Mouse (Mus musculus): ENCODE data around the gene Acot6. TPM values are rescaled to one million over a fixed set of nuclear protein-coding genes. Genes with fewer than 3 reads are reported as not detected.
"Not testable (repeated sequence)": the region's sequence is repeated elsewhere in the genome, so short reads cannot be mapped to it uniquely, and the experiment has no call there.

Gene Acot6
- total RNA-seq, 2 experiments from 2014 or later = 2.4 to 2.6 TPM

GRCm38 (mm10) chr12:84094666-84095065, 5.8 kb upstream of the Acot6 start:
- DNase-seq; intact Hi-C loops (cut with DNase I; ENCODE audit: low total_unique reads): not testable (repeated sequence)

- DNase-seq = no peak
- intact Hi-C loops (cut with DNase I; ENCODE audit: low total_unique reads) = no loop called here
Measured at GRCm38 (mm10) chr12:84099605-84100004, 849 bp upstream of the Acot6 start.

- intact Hi-C loops (cut with DNase I; ENCODE audit: low total_unique reads) = no loop called here
- no peak for DNase-seq
Measured at GRCm38 (mm10) chr12:84100071-84100470, 383 bp upstream of the Acot6 start.

- no peak for DNase-seq
- intact Hi-C loops (cut with DNase I; ENCODE audit: low total_unique reads) = no loop called here
Measured at GRCm38 (mm10) chr12:84101493-84101845, 1.0 kb downstream of the Acot6 start.

GRCm38 (mm10) chr12:84107012-84107411, 6.6 kb downstream of the Acot6 start:
- no peak for DNase-seq
- intact Hi-C loops (cut with DNase I; ENCODE audit: low total_unique reads) = no loop called here

DNA sequence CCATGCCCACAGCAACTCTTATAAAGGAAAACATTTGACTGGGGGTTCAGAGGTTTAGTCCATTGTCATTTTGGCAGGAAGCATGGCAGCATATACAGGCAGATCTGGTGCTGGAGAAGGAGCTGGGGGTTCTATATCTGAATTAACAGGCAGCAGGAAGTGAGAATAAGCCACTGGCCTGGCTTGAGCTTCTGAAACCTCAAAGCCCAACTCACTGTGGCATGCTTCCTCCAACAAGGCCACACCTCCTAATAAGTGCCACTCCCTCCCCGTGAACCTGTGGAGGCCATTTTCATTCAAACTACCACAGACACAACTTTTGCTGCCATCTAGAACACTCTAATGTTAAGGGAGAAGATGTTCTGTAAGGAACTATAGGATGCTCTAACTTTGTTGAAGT, 7.2 kb downstream of the Acot6 start:
- DNase-seq = no peak
- intact Hi-C loops (cut with DNase I; ENCODE audit: low total_unique reads) = no loop called here

GRCm38 (mm10) chr12:84109924-84110323, 9.5 kb downstream of the Acot6 start:
- DNase-seq = no peak
- intact Hi-C loops (cut with DNase I; ENCODE audit: low total_unique reads) = no loop called here

DNA sequence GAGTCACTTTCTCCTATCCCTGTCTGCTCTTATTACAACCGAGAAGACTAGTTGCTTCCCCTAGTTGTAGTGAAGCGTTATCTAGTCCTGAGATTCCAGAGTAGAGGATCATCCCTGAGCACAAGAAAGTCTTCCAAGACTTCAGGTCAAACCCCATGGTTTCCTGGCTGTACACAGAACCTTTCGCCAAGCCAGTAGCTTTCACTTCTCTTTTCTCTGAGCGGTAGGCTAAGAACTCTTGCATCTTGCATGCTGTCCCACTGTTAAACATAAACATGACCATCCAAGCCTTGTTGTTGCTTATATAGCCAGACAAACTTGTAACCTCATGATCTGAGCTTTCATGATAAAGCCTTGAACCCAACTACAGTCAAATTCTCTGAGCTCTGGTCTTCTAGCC, 10.4 kb downstream of the Acot6 start:
- DNase-seq = no peak
- intact Hi-C loops (cut with DNase I; ENCODE audit: low total_unique reads) = no loop called here

GRCm38 (mm10) chr12:84113676-84114075, 13.2 kb downstream of the Acot6 start:
- intact Hi-C loops (cut with DNase I; ENCODE audit: low total_unique reads) = no loop called here

GRCm38 (mm10) chr12:84114153-84114994, 13.9 kb downstream of the Acot6 start, which contains the start of gene Dnal1:
Gene Dnal1 (plus strand): TSS chr12:84114366.
- DNase-seq = peak; percentile 92
- intact Hi-C loops (cut with DNase I; ENCODE audit: low total_unique reads) = no loop called here

More at GRCm38 (mm10) chr12:84113676-84114075, 13.2 kb downstream of the Acot6 start:
- no peak for DNase-seq

- intact Hi-C loops (cut with DNase I; ENCODE audit: low total_unique reads) = no loop called here
Measured at GRCm38 (mm10) chr12:84119584-84119983, 19.1 kb downstream of the Acot6 start.

GRCm38 (mm10) chr12:84125892-84126291, 25.4 kb downstream of the Acot6 start:
- intact Hi-C loops (cut with DNase I; ENCODE audit: low total_unique reads) = no loop called here
- DNase-seq = no peak

More at GRCm38 (mm10) chr12:84119584-84119983, 19.1 kb downstream of the Acot6 start:
- DNase-seq = no peak

DNA sequence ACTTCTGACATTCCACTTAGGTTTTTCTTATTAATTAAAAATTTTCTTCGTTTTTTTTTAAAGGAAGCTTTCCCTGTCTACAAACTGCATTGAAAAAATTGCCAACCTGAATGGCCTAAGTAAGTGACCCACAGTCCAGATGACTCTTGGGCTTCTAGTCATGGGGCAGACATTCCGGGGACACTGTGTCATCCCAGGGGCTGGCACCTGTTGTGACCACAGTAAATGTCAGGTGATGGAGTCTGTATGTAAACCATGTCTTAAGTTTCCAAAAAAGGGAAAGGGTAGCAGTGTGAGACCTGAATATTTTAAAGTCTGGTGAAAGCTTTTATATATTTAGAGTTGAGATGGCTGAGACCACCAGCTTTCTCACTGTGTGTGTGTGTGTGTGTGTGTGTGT, 26.4 kb downstream of the Acot6 start:
- no peak for DNase-seq
- intact Hi-C loops (cut with DNase I; ENCODE audit: low total_unique reads) = no loop called here

DNA sequence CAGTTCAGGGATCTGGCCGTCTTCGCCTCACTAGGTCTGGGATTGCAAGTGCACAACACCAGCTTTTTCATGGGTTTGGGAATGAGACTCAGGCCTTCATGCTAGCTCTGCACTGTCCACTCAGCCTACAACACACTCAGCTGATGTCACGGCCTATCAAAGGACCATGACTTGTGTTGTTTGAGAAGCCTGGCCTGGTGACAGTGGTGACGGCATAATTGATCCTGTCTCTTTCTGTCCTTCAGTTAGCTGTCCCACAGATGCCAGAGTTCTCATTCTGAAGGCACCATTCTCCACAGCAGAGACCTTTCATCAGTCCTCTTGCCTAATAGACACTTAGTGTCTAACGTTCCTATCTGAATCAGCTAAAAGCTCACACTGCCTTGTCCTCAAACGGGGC, 28.1 kb downstream of the Acot6 start:
- intact Hi-C loops (cut with DNase I; ENCODE audit: low total_unique reads) = no loop called here
- DNase-seq = no peak

- intact Hi-C loops (cut with DNase I; ENCODE audit: low total_unique reads) = no loop called here
- no peak for DNase-seq
Measured at GRCm38 (mm10) chr12:84129931-84130330, 29.5 kb downstream of the Acot6 start.

GRCm38 (mm10) chr12:84132265-84132664, 31.8 kb downstream of the Acot6 start:
- DNase-seq = no peak
- intact Hi-C loops (cut with DNase I; ENCODE audit: low total_unique reads) = no loop called here

DNA sequence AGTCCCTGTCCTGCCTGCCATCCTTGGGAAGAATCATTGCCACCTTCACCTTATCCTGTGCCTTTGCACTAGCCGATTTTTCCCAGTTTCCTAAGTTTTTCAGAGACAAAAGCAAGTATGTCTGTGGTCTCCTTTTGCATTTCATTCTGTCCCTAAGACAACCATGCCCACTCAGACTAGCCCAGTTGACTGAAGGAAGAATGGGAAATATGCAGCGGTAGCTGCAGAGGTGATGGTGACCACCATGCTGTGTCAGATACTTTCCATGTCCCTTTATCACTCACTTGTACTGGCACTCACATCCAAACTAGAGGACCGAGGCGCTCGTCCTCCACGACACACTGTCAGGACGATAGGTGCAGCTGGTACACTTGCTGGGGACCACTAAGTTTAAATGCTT, 36.7 kb downstream of the Acot6 start:
- DNase-seq = no peak
- intact Hi-C loops (cut with DNase I; ENCODE audit: low total_unique reads) = no loop called here

DNA sequence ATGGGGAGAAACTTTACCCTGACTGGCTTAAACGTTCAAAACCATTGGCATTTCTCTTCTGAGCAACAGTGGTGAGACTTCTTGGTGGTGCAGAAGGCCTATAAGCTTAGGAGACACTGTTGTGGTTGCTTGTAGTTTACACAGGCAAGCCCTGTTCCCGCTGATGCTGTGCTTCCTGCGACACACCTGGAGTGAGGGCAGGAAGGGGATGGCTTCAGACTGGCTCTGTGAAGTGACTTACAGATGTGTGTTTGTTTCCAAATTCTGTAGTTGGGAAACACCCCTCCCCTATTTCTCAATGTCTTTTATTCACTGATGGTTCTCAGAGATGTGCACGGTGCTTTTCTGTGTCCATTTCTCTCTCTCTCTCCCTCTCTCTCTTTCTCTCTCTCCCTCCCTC, 39.7 kb downstream of the Acot6 start:
- DNase-seq = no peak
- intact Hi-C loops (cut with DNase I; ENCODE audit: low total_unique reads) = no loop called here

- intact Hi-C loops (cut with DNase I; ENCODE audit: low total_unique reads) = no loop called here
- DNase-seq = no peak
Measured at GRCm38 (mm10) chr12:84141271-84141670, 40.8 kb downstream of the Acot6 start.

DNA sequence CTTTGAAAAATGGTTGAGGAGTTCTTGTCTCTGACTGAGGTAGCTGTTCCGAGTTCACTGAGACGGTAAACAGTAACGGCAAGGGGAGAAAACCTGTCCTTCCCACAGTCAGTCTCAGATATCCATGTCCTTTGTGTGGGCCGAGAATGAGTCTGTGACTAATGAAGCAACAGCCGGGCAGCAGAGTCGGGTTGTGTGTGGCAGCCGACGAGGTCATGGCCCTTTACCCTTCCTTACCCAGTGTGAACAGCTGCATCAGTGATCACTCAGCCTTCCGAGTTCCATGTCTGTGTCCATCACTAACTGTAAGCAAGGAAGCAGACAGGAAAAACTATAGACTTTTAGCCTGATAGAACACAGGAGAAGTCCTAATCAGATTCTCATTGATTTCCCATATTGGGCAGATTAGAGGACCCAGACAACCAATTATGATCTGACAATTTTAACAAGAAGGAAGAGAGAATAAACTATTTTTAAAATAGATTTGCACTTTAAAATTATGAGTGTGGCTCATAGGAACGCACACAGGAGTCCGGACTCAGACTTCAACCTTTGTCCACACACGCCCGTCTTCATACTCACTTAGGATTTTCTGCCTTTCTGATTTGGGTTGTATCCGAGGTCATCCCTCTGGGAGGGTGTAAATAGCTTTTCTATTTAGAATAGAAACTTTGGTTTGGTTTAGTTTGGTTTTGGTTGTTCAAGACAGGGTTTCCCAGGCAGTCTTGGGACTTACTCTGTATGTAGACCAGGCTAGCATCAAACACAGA, 42.0 kb downstream of the Acot6 start:
- no peak for DNase-seq
- intact Hi-C loops (cut with DNase I; ENCODE audit: low total_unique reads) = no loop called here
